Mouse (Mus musculus): ENCODE results near the gene Fibp. TPM values are rescaled to one million over a fixed set of nuclear protein-coding genes. Genes with fewer than 3 reads are reported as not detected.

Gene Fibp
- polyA plus RNA-seq, 1 experiment = 37.7 TPM

GRCm38 (mm10) chr19:5500330-5500875 is 40.0 kb downstream of the Fibp start:
- H3K27ac ChIP-seq (ENCODE audit: insufficient read depth, low read length) = no peak overlapping the region
- no peak for TF ChIP-seq POLR2A (IDR thresholded peaks at IDR 0.05; ENCODE audit: insufficient read depth, low read length)
- no peak for TF ChIP-seq EP300 (IDR thresholded peaks at IDR 0.05; ENCODE audit: insufficient read depth, low read depth, low read length)
- no peak for TF ChIP-seq CTCF (IDR thresholded peaks at IDR 0.05; ENCODE audit: low read depth, low read length)
- no peak overlapping the region for H3K4me3 ChIP-seq (ENCODE audit: low read depth, low read length)
- no peaks in the 10 kb centered on the region for H3K4me1 ChIP-seq (ENCODE audit: control insufficient read depth, insufficient read depth, low read length)
- H3K27me3 ChIP-seq (ENCODE audit: control insufficient read depth, insufficient read depth, low read length, poor library complexity, severe bottlenecking) = no peaks in the 10 kb centered on the region
- no peaks in the 10 kb centered on the region for H3K9me3 ChIP-seq (replicated peaks; ENCODE audit: control insufficient read depth, insufficient read depth, low read length, poor library complexity, severe bottlenecking)
- no peak overlapping the region for H3K9ac ChIP-seq (ENCODE audit: low read depth, poor library complexity, severe bottlenecking)
- H3K36me3 ChIP-seq (ENCODE audit: control insufficient read depth, insufficient read depth, low read length, poor library complexity, severe bottlenecking) = no peaks in the 10 kb centered on the region

GRCm38 (mm10) chr19:5503687-5504086 is 43.3 kb downstream of the Fibp start, which contains the start of gene 1700020D05Rik:
1700020D05Rik (minus strand) TSS chr19:5503787.
- Histone ChIP-seq H3K4me1 (ENCODE audit: control insufficient read depth, insufficient read depth, low read length) (no peaks in the 10 kb centered on the region), H3K4me3 (ENCODE audit: low read depth, low read length) (no peak within 1 kb of the TSS), H3K9me3 (replicated peaks; ENCODE audit: control insufficient read depth, insufficient read depth, low read length, poor library complexity, severe bottlenecking) (no peaks in the 10 kb centered on the region), H3K36me3 (ENCODE audit: control insufficient read depth, insufficient read depth, low read length, poor library complexity, severe bottlenecking) (no peaks in the 10 kb centered on the region), H3K9ac (ENCODE audit: low read depth, poor library complexity, severe bottlenecking) (0 out of 2 replicates have a peak within 1 kb of the TSS, but pooled peaks have one; percentile 12), H3K27ac (ENCODE audit: insufficient read depth, low read length) (no peak within 1 kb of the TSS), H3K27me3 (ENCODE audit: control insufficient read depth, insufficient read depth, low read length, poor library complexity, severe bottlenecking) (no peaks in the 10 kb centered on the region)
- TF ChIP-seq EP300 (IDR thresholded peaks at IDR 0.05; ENCODE audit: insufficient read depth, low read depth, low read length) (no peak), POLR2A (IDR thresholded peaks at IDR 0.05; ENCODE audit: insufficient read depth, low read length) (no peak), CTCF (IDR thresholded peaks at IDR 0.05; ENCODE audit: low read depth, low read length) (no peak)

GRCm38 (mm10) chr19:5510031-5511026 is 49.9 kb downstream of the Fibp start, which contains the start of gene Snx32:
Snx32 (minus strand) TSS chr19:5510538.
- no peaks in the 10 kb centered on the region for H3K4me1 ChIP-seq (ENCODE audit: control insufficient read depth, insufficient read depth, low read length)
- no peaks in the 10 kb centered on the region for H3K9me3 ChIP-seq (replicated peaks; ENCODE audit: control insufficient read depth, insufficient read depth, low read length, poor library complexity, severe bottlenecking)
- no peaks in the 10 kb centered on the region for H3K36me3 ChIP-seq (ENCODE audit: control insufficient read depth, insufficient read depth, low read length, poor library complexity, severe bottlenecking)
- H3K9ac ChIP-seq (ENCODE audit: low read depth, poor library complexity, severe bottlenecking) = peak within 1 kb of the TSS; percentile 59
- peak within 1 kb of the TSS; percentile 79 for H3K4me3 ChIP-seq (ENCODE audit: low read depth, low read length)
- TF ChIP-seq POLR2A (IDR thresholded peaks at IDR 0.05; ENCODE audit: insufficient read depth, low read length) = peak; percentile 41
- TF ChIP-seq EP300 (IDR thresholded peaks at IDR 0.05; ENCODE audit: insufficient read depth, low read depth, low read length) = no peak
- TF ChIP-seq CTCF (IDR thresholded peaks at IDR 0.05; ENCODE audit: low read depth, low read length) = no peak
- no peak within 1 kb of the TSS for H3K27ac ChIP-seq (ENCODE audit: insufficient read depth, low read length)
- H3K27me3 ChIP-seq (ENCODE audit: control insufficient read depth, insufficient read depth, low read length, poor library complexity, severe bottlenecking) = no peaks in the 10 kb centered on the region

- Histone ChIP-seq H3K9ac (ENCODE audit: low read depth, poor library complexity, severe bottlenecking) (peak overlapping the region; percentile 59), H3K36me3 (ENCODE audit: control insufficient read depth, insufficient read depth, low read length, poor library complexity, severe bottlenecking) (no peaks in the 10 kb centered on the region), H3K27me3 (ENCODE audit: control insufficient read depth, insufficient read depth, low read length, poor library complexity, severe bottlenecking) (no peaks in the 10 kb centered on the region), H3K9me3 (replicated peaks; ENCODE audit: control insufficient read depth, insufficient read depth, low read length, poor library complexity, severe bottlenecking) (no peaks in the 10 kb centered on the region), H3K4me1 (ENCODE audit: control insufficient read depth, insufficient read depth, low read length) (no peaks in the 10 kb centered on the region), H3K27ac (ENCODE audit: insufficient read depth, low read length) (no peak overlapping the region), H3K4me3 (ENCODE audit: low read depth, low read length) (peak overlapping the region; percentile 79)
- TF ChIP-seq EP300 (IDR thresholded peaks at IDR 0.05; ENCODE audit: insufficient read depth, low read depth, low read length) (no peak), CTCF (IDR thresholded peaks at IDR 0.05; ENCODE audit: low read depth, low read length) (no peak), POLR2A (IDR thresholded peaks at IDR 0.05; ENCODE audit: insufficient read depth, low read length) (no peak)
Measured at GRCm38 (mm10) chr19:5511074-5511632, 50.7 kb downstream of the Fibp start.

- Histone ChIP-seq H3K4me3 (ENCODE audit: low read depth, low read length) (no peak overlapping the region), H3K9me3 (replicated peaks; ENCODE audit: control insufficient read depth, insufficient read depth, low read length, poor library complexity, severe bottlenecking) (no peaks in the 10 kb centered on the region), H3K4me1 (ENCODE audit: control insufficient read depth, insufficient read depth, low read length) (no peaks in the 10 kb centered on the region), H3K27ac (ENCODE audit: insufficient read depth, low read length) (no peak overlapping the region), H3K9ac (ENCODE audit: low read depth, poor library complexity, severe bottlenecking) (no peak overlapping the region), H3K27me3 (ENCODE audit: control insufficient read depth, insufficient read depth, low read length, poor library complexity, severe bottlenecking) (no peaks in the 10 kb centered on the region), H3K36me3 (ENCODE audit: control insufficient read depth, insufficient read depth, low read length, poor library complexity, severe bottlenecking) (no peaks in the 10 kb centered on the region)
- TF ChIP-seq POLR2A (IDR thresholded peaks at IDR 0.05; ENCODE audit: insufficient read depth, low read length) (no peak), EP300 (IDR thresholded peaks at IDR 0.05; ENCODE audit: insufficient read depth, low read depth, low read length) (no peak), CTCF (IDR thresholded peaks at IDR 0.05; ENCODE audit: low read depth, low read length) (no peak)
Measured at GRCm38 (mm10) chr19:5512091-5513004, 51.9 kb downstream of the Fibp start.

Data from ES-Bruce4 (cell line).